Mouse (Mus musculus) megakaryocyte, embryonic 14.5 days (primary cell): ENCODE measurements around the gene Ccdc141. TPM values are rescaled to one million over a fixed set of nuclear protein-coding genes. Genes with fewer than 3 reads are reported as not detected.

Experiments used
- H3K27me3 ChIP-seq: replicated peaks from 2 replicates; pipeline ENCODE3; 2012; ENCODE audit warnings: inconsistent platforms
- H3K36me3 ChIP-seq: replicated peaks from 2 replicates; pipeline ENCODE3; 2012; ENCODE audit warnings: low read length, inconsistent platforms, mixed read lengths
- H3K4me1 ChIP-seq: 2 replicates; pipeline ENCODE4 v1.6.1; 2012; ENCODE audit warnings: inconsistent platforms
- H3K4me3 ChIP-seq: replicated peaks from 2 replicates; pipeline ENCODE3; 2012; ENCODE audit warnings: moderate library complexity, mild to moderate bottlenecking, inconsistent platforms
- H3K9me3 ChIP-seq: 2 replicates; pipeline ENCODE4 v1.6.1; 2012; ENCODE audit warnings: inconsistent platforms
- FLI1 ChIP-seq: IDR thresholded peaks from 2 replicates; pipeline ENCODE4 v1.6.1; 2012; ENCODE audit warnings: low read length, inconsistent platforms, mixed read lengths
- GATA1 ChIP-seq: IDR thresholded peaks from 3 replicates; pipeline ENCODE4 v1.6.1; 2012; ENCODE audit warnings: mixed read lengths, low read length, inconsistent platforms, borderline replicate concordance
- polyA plus RNA-seq: library from polyadenylated mRNA; stranded (reverse); fragments of >175 nt; gene quantifications from 2 replicates; pipeline ENCODE4 v1.2.3, GENCODE M21; 2012; ENCODE audit warnings: low replicate concordance; ENCODE audit not compliant: insufficient read depth

Ccdc141 gene
- polyA plus RNA-seq, 1 experiment: 0.19 TPM

GRCm38 (mm10) chr2:77168081-77168685 lies 2.3 kb downstream of the Ccdc141 start:
- peaks cover 12% of the 10 kb centered on the region for H3K27me3 ChIP-seq
- TF ChIP-seq FLI1 (no peak), GATA1 (no peak)
- H3K9me3 ChIP-seq: 0 out of 2 replicates have a peak, but pooled peaks cover 3% of the 10 kb centered on the region
- H3K4me1 ChIP-seq: peaks cover 8% of the 10 kb centered on the region
- no peaks in the 10 kb centered on the region for H3K36me3 ChIP-seq
- no peak overlapping the region for H3K4me3 ChIP-seq

DNA sequence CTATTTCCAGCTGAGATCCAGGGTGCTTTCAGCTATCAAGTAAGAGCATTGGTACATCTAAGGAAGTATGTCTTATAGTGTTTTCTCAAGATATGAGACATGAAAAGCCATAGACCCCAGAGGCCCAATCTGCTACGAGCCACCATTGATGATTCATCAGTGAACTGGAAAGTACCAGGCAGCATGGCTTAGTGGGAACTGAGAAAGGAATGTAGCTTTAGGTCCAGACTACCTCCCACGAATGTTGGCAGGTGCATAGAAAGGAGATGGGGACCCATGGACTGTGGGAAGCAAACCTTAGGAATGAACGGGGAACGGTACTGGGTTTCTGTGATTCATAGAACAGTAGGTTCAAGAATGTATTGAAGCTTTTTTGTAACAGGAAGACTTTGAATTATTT lies 4.1 kb downstream of the Ccdc141 start:
- peaks cover 8% of the 10 kb centered on the region for H3K4me1 ChIP-seq
- H3K4me3 ChIP-seq: no peak overlapping the region
- no peak for TF ChIP-seq FLI1
- no peak for TF ChIP-seq GATA1
- 0 out of 2 replicates have a peak, but pooled peaks cover 6% of the 10 kb centered on the region for H3K9me3 ChIP-seq
- no peaks in the 10 kb centered on the region for H3K36me3 ChIP-seq
- H3K27me3 ChIP-seq: peaks cover 7% of the 10 kb centered on the region

DNA sequence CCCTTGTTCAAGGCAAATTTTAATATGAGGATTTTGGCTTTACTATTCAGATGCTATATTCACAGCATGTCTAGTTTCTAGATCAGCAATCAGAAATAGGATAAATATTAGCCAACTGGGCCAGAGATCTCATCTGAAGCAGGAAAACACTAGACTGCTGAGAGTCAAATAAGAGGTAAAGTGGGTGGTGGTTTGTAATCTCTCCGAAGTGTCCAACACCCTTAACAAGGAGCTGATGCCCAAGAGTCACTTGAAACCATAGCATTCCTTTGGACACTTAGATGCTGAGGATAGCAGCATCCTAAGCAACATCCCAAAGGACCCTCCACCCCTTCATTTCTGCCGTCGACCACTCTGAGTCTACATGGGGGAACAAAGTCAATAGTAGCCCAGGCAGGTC lies 5.8 kb downstream of the Ccdc141 start:
- TF ChIP-seq FLI1: no peak
- TF ChIP-seq GATA1: no peak
- H3K27me3 ChIP-seq: peaks cover 2% of the 10 kb centered on the region
- no peaks in the 10 kb centered on the region for H3K36me3 ChIP-seq
- no peak overlapping the region for H3K4me3 ChIP-seq
- H3K9me3 ChIP-seq: 0 out of 2 replicates have a peak, but pooled peaks cover 8% of the 10 kb centered on the region
- H3K4me1 ChIP-seq: no peaks in the 10 kb centered on the region; the same call in none of the 2 replicates

- H3K36me3 ChIP-seq: no peaks in the 10 kb centered on the region
These were observed 7.1 kb downstream of the Ccdc141 start for GRCm38 (mm10) chr2:77163381-77163780.

DNA sequence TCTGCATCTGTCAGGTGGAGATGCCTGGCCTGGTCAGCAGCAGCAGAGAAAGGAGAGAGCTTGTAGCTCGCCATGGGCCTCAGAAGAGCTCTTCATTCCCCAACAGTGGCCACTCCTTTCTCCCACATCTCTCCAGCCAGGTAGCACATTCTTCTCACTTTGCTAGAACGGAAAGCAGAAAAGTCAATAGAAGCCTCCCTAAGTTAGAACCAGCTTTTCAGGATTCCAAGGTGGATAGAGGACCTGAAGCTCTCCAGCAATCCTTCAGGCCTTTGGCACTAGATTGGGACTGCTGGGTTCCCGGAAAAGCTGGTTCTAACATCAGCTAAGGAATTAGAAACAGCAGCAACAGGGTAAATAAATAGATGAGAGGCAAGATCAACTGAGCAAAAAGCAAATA lies 8.3 kb downstream of the Ccdc141 start:
- Histone ChIP-seq H3K9me3 (0 out of 2 replicates have a peak, but pooled peaks cover 11% of the 10 kb centered on the region), H3K36me3 (no peaks in the 10 kb centered on the region), H3K4me1 (no peaks in the 10 kb centered on the region), H3K27me3 (no peaks in the 10 kb centered on the region), H3K4me3 (no peak overlapping the region)
- TF ChIP-seq GATA1 (no peak), FLI1 (no peak)

More at GRCm38 (mm10) chr2:77163381-77163780, 7.1 kb downstream of the Ccdc141 start:
- H3K27me3 ChIP-seq: peaks cover 2% of the 10 kb centered on the region
- no peak overlapping the region for H3K4me3 ChIP-seq
- H3K9me3 ChIP-seq: 0 out of 2 replicates have a peak, but pooled peaks cover 10% of the 10 kb centered on the region
- H3K4me1 ChIP-seq: no peaks in the 10 kb centered on the region
- TF ChIP-seq GATA1 (no peak), FLI1 (no peak)

GRCm38 (mm10) chr2:77157546-77157945 lies 12.9 kb downstream of the Ccdc141 start:
- no peaks in the 10 kb centered on the region for H3K36me3 ChIP-seq
- 0 out of 2 replicates have a peak, but pooled peaks cover 14% of the 10 kb centered on the region for H3K9me3 ChIP-seq
- H3K27me3 ChIP-seq: no peaks in the 10 kb centered on the region
- H3K4me1 ChIP-seq: no peaks in the 10 kb centered on the region
- TF ChIP-seq FLI1 (no peak), GATA1 (no peak)
- H3K4me3 ChIP-seq: no peak overlapping the region

GRCm38 (mm10) chr2:77154080-77154479 lies 16.4 kb downstream of the Ccdc141 start:
- H3K4me3 ChIP-seq: no peak overlapping the region
- H3K27me3 ChIP-seq: no peaks in the 10 kb centered on the region
- no peaks in the 10 kb centered on the region for H3K4me1 ChIP-seq
- H3K36me3 ChIP-seq: no peaks in the 10 kb centered on the region
- TF ChIP-seq FLI1 (no peak), GATA1 (no peak)
- 0 out of 2 replicates have a peak, but pooled peaks cover 9% of the 10 kb centered on the region for H3K9me3 ChIP-seq

DNA sequence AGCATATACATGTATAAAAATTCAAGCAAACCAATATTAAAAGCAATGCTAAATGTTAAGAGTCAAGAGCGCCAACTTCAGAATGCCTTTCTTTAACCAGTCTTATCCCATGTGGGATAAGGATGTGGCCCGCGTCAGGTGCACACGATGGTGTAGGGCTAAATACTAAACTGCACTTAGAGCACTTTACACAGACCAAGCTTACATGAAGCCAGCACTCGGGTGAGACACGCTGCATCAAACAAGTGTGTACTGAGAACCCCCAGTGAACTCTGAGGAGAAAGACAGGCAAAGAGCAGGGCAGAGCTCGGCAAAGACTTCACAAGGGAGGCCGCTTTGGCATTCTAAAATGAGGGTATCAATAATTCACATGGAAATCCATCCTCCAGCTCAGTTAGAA lies 19.2 kb downstream of the Ccdc141 start:
- H3K36me3 ChIP-seq: no peaks in the 10 kb centered on the region
- TF ChIP-seq FLI1 (no peak), GATA1 (no peak)
- H3K9me3 ChIP-seq: no peaks in the 10 kb centered on the region
- no peaks in the 10 kb centered on the region for H3K27me3 ChIP-seq
- no peak overlapping the region for H3K4me3 ChIP-seq
- H3K4me1 ChIP-seq: no peaks in the 10 kb centered on the region

DNA sequence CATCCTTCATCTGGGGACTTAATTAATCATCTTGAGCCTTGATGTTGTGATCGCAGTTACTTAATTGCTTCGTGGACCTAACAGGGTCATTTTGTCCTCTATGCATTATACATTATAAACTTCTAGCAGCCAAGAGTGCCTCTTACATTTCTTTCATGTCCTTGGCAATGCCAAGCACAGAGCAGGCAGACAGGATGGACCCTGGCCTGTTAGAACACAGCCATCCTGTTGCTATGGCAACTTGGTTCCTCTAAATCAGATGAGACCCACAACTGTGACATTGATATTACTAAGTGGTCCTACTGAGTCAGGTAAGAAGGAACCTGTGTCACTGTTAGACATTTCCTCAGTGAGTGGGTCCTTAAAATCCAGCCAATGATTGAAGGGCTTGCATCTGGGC lies 20.9 kb downstream of the Ccdc141 start:
- TF ChIP-seq FLI1 (no peak), GATA1 (no peak)
- Histone ChIP-seq H3K4me1 (no peaks in the 10 kb centered on the region), H3K27me3 (no peaks in the 10 kb centered on the region), H3K4me3 (no peak overlapping the region), H3K9me3 (no peaks in the 10 kb centered on the region), H3K36me3 (no peaks in the 10 kb centered on the region)

- H3K9me3 ChIP-seq: 0 out of 2 replicates have a peak, but pooled peaks cover 2% of the 10 kb centered on the region
- H3K4me3 ChIP-seq: no peak overlapping the region
- H3K27me3 ChIP-seq: no peaks in the 10 kb centered on the region
- no peaks in the 10 kb centered on the region for H3K4me1 ChIP-seq
- TF ChIP-seq FLI1: no peak
- no peaks in the 10 kb centered on the region for H3K36me3 ChIP-seq
These were observed 22.2 kb downstream of the Ccdc141 start for GRCm38 (mm10) chr2:77148215-77148614.

DNA sequence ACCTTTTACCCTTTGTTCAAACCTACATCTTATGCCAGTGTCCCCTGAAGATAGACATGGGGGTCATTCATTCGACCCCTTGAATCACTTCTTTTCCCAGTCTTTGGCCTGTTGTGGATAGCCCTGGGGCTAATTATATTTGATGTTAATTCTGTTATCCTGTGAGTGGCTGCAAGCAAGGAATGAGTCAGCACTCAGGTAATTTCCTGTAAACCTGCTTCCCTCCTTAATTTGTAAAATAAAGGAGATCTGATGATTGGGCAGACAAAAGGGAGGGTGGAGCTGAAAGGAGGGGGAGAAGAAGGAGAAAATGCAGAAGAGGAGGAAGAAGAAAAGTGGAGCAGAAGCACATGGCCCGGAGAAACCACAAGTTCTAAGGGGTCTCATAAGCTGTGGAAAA lies 23.5 kb downstream of the Ccdc141 start:
- TF ChIP-seq FLI1 (no peak), GATA1 (no peak)
- peaks cover 7% of the 10 kb centered on the region; the same call in 1 of the 2 replicates for H3K9me3 ChIP-seq

More for the DNA sequence above, 23.5 kb downstream of the Ccdc141 start:
- Histone ChIP-seq H3K4me3 (no peak overlapping the region), H3K36me3 (no peaks in the 10 kb centered on the region), H3K4me1 (no peaks in the 10 kb centered on the region), H3K27me3 (no peaks in the 10 kb centered on the region)
